Mouse (Mus musculus) stomach, postnatal 0 days (tissue): ENCODE results near the gene Ift57.

Source experiments
- CTCF ChIP-seq: IDR thresholded peaks from 2 replicates; pipeline ENCODE4 v1.5.1; 2016; ENCODE audit warnings: antibody characterized with exemption, low read depth, mild to moderate bottlenecking, moderate library complexity
- EP300 ChIP-seq: optimal IDR thresholded peaks from 2 replicates; pipeline ENCODE3; 2016; ENCODE audit warnings: antibody characterized with exemption

DNA sequence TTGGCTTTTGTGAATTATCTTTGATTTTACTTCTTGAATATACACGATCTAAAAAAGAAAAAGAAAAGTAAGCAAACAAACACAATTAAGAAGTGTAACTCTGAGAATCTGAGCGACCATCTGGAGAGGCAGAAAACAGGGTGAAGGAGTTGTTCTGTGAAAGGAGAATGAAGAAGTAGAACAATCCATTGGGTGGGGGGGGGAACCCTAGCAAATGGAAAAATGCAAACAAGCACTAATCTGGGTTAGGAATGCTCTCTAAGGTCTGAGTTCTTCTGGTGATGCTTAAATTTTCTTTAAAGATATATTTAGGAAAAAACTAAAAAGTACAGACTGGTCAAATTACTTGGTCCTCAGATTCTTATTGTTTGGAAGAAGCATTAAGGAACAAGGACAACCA is 112.9 kb downstream of the Ift57 start:
- TF ChIP-seq CTCF (no peak), EP300 (no peak)
